ENCODE assay signal across 8 mouse cellular contexts in genomic region chr11:20455865-20456648, GRCm38 (mm10).
A peak's percentile ranks its signal among the peaks of the same experiment; 100 is the strongest.
DNase-seq lines count a peak whose midpoint lies in the region; ATAC-seq and TF ChIP-seq lines count a peak whose summit lies in the region.

No protein-coding gene starts in this region.

- H3K27ac ChIP-seq in heart, embryonic 11.5 days (ENCODE audit: low read depth, low read length): no peak overlapping the region
- 0 out of 2 replicates have a peak overlapping the region, but pooled peaks have one; percentile 6 for H3K27ac ChIP-seq in forebrain, embryonic 15.5 days (replicated peaks)
- no peak overlapping the region for H3K27ac ChIP-seq in kidney, postnatal 0 days

- WGBS in heart, embryonic 11.5 days (ENCODE audit: insufficient replicate concordance): 4% methylated on average over 19 of the region's 19 CpGs
- 2% methylated on average over 19 of the region's 19 CpGs for WGBS in forebrain, embryonic 15.5 days
- 2% methylated on average over 19 of the region's 19 CpGs for WGBS in kidney, postnatal 0 days

- no peaks in the 10 kb centered on the region for H3K27me3 ChIP-seq in heart, embryonic 11.5 days (ENCODE audit: control insufficient read depth, insufficient read depth, low read length)
- H3K27me3 ChIP-seq in forebrain, embryonic 15.5 days: no peaks in the 10 kb centered on the region
- no peaks in the 10 kb centered on the region for H3K27me3 ChIP-seq in kidney, postnatal 0 days (ENCODE audit: insufficient read depth, low read length)
- no peaks in the 10 kb centered on the region for H3K27me3 ChIP-seq in myocyte (ENCODE audit: control insufficient read depth, insufficient read depth, insufficient read length)

- ATAC-seq in heart, embryonic 11.5 days (replicated peaks; ENCODE audit: insufficient number of reproducible peaks, low FRiP score, low TSS enrichment): no peak
- peak; percentile 39 for ATAC-seq in forebrain, embryonic 15.5 days (replicated peaks)
- 0 out of 2 replicates have a peak, but pooled peaks have one; percentile 39 for ATAC-seq in kidney, postnatal 0 days (replicated peaks; ENCODE audit: low FRiP score, low read depth)

- no peaks in the 10 kb centered on the region for H3K79me2 ChIP-seq in myocyte (ENCODE audit: control insufficient read depth, insufficient read depth)

- TF ChIP-seq POLR2A in myocyte (IDR thresholded peaks at IDR 0.05; ENCODE audit: insufficient read length, low read depth): no peak

- DNase-seq in heart, postnatal 25 days (ENCODE audit: low spot score): no peak
- peak; percentile 42 for DNase-seq in cerebellum, adult 11 months
- peak; percentile 86 for DNase-seq in kidney, postnatal 0 days (ENCODE audit: low spot score)
- DNase-seq in urinary bladder, adult 2 months (ENCODE audit: low spot score): no peak
- DNase-seq in urinary bladder, adult 18-20 months (ENCODE audit: low spot score in 2 of 2): no peak

- no peak for TF ChIP-seq CTCF in kidney, postnatal 0 days (IDR thresholded peaks at IDR 0.05; ENCODE audit: low read depth)

- H3K4me1 ChIP-seq in heart, embryonic 11.5 days (ENCODE audit: control insufficient read depth, insufficient read depth, low read length): no peaks in the 10 kb centered on the region
- H3K4me1 ChIP-seq in forebrain, embryonic 15.5 days: peaks cover 25% of the 10 kb centered on the region
- peaks cover 7% of the 10 kb centered on the region; the same call in 1 of the 2 replicates for H3K4me1 ChIP-seq in kidney, postnatal 0 days (replicated peaks; ENCODE audit: insufficient read depth, low read length)

- no peaks in the 10 kb centered on the region for H3K9me3 ChIP-seq in heart, embryonic 11.5 days (replicated peaks; ENCODE audit: control insufficient read depth, low read length)
- H3K9me3 ChIP-seq in forebrain, embryonic 15.5 days: no peaks in the 10 kb centered on the region
- H3K9me3 ChIP-seq in kidney, postnatal 0 days (replicated peaks; ENCODE audit: low read length): no peaks in the 10 kb centered on the region

- H3K4me2 ChIP-seq in heart, embryonic 11.5 days: peak overlapping the region; percentile 77
- peak overlapping the region; percentile 96 for H3K4me2 ChIP-seq in forebrain, embryonic 15.5 days (replicated peaks)
- peak overlapping the region; percentile 92 for H3K4me2 ChIP-seq in kidney, postnatal 0 days (ENCODE audit: low read length)
- H3K4me2 ChIP-seq in myocyte (ENCODE audit: low read depth): peak overlapping the region; percentile 82

- no peaks in the 10 kb centered on the region for H3K36me3 ChIP-seq in heart, embryonic 11.5 days (ENCODE audit: control insufficient read depth, insufficient read depth, low read length)
- H3K36me3 ChIP-seq in forebrain, embryonic 15.5 days: no peaks in the 10 kb centered on the region
- no peaks in the 10 kb centered on the region for H3K36me3 ChIP-seq in kidney, postnatal 0 days (ENCODE audit: insufficient read depth, low read length)
- H3K36me3 ChIP-seq in myocyte (ENCODE audit: control insufficient read depth, insufficient read depth): no peaks in the 10 kb centered on the region

- H3K9ac ChIP-seq in heart, embryonic 11.5 days (ENCODE audit: low read depth, low read length): 0 out of 2 replicates have a peak overlapping the region, but pooled peaks have one; percentile 0
- peak overlapping the region; percentile 63 for H3K9ac ChIP-seq in forebrain, embryonic 15.5 days (replicated peaks)
- H3K9ac ChIP-seq in kidney, postnatal 0 days (ENCODE audit: low read depth, low read length): 0 out of 2 replicates have a peak overlapping the region, but pooled peaks have one; percentile 24

- peak overlapping the region; percentile 62 for H3K4me3 ChIP-seq in heart, embryonic 11.5 days (ENCODE audit: low read depth, low read length)
- H3K4me3 ChIP-seq in forebrain, embryonic 15.5 days: peak overlapping the region; percentile 59
- peak overlapping the region; percentile 51 for H3K4me3 ChIP-seq in kidney, postnatal 0 days (replicated peaks; ENCODE audit: low read depth, low read length)
- H3K4me3 ChIP-seq in myocyte: peak overlapping the region; percentile 24

- intact Hi-C loops in heart, postnatal 25 days (cut with DNase I): loop anchor here (1.0 to 5.0 kb wide), 6 partner anchors 76 to 721 kb away; no protein-coding TSS in a partner anchor

- peak overlapping the region; percentile 13 for H3ac ChIP-seq in myocyte (ENCODE audit: control insufficient read depth, insufficient read length)

TF ChIP-seq in myocyte, 11 proteins besides CTCF, POLR2A, EP300 and RAD21:
- TF ChIP-seq SRF (IDR thresholded peaks at IDR 0.05; ENCODE audit: control insufficient read depth, insufficient read length, low read depth) (no peak), TCF3 (IDR thresholded peaks at IDR 0.05; ENCODE audit: insufficient read length, low read depth) (no peak), TCF12 (IDR thresholded peaks at IDR 0.05; ENCODE audit: insufficient read depth, poor library complexity, severe bottlenecking) (no peak), POLR2AphosphoS2 (IDR thresholded peaks at IDR 0.05; ENCODE audit: insufficient read length, low read depth) (no peak), USF1 (IDR thresholded peaks at IDR 0.05; ENCODE audit: low read depth) (no peak), MYOD1 (IDR thresholded peaks at IDR 0.05; ENCODE audit: control insufficient read depth in 1 of 3, insufficient read length in 2 of 3, low read depth in 2 of 3) (no peak), MYOG (IDR thresholded peaks at IDR 0.05; ENCODE audit: control insufficient read depth in 1 of 3, insufficient read depth in 1 of 3, insufficient read length in 2 of 3, low read depth in 2 of 3) (no peak), E2F4 (IDR thresholded peaks at IDR 0.05; ENCODE audit: insufficient read depth) (no peak)

Comparison
In these comparisons a context has a peak if more than half of its experiments do, and no peak if none do; other contexts are left out.
1. H3K9ac ChIP-seq: peak in every context shown above with its lines; median percentile 63 in forebrain, embryonic 15.5 days; 24 in kidney, postnatal 0 days; 0 in heart, embryonic 11.5 days.
2. DNase-seq: peak in cerebellum, adult 11 months (single experiment) and kidney, postnatal 0 days (single experiment); none in heart, postnatal 25 days (single experiment), urinary bladder, adult 2 months (single experiment) and urinary bladder, adult 18-20 months (0 of 2).
3. Peak in every context shown above with its lines, with median percentiles within 50 percentile points of each other: H3K4me2 ChIP-seq and H3K4me3 ChIP-seq.